Mouse (Mus musculus): ENCODE results near the gene Mrc1.

- TF ChIP-seq POLR2A (IDR thresholded peaks at IDR 0.05; ENCODE audit: borderline replicate concordance, insufficient read depth, low read length) (no peak), CTCF (IDR thresholded peaks at IDR 0.05; ENCODE audit: borderline replicate concordance, insufficient read depth, low read depth, low read length) (no peak)
Observed at GRCm38 (mm10) chr2:14272088-14272487, 42.9 kb downstream of the Mrc1 start.

Measured in cerebellum, adult 2 months (tissue).